Mouse (Mus musculus) forebrain, embryonic 16.5 days (tissue): ENCODE measurements around the gene Ptpn6. TPM values are rescaled to one million over a fixed set of nuclear protein-coding genes. Genes with fewer than 3 reads are reported as not detected.

Experiments used
- ATAC-seq: fragments of 200-750 bp; cut with Nextera tagmentation; 2 replicates; pipeline ENCODE4 v1.8.0; 2017; ENCODE audit warnings: mild to moderate bottlenecking, moderate library complexity
- H3K27ac ChIP-seq: fragments of 300-500 bp; sonication (generic); 2 replicates; pipeline ENCODE4 v1.5.1; 2014; ENCODE audit warnings: low read length, control low read depth
- H3K27me3 ChIP-seq: fragments of 300-500 bp; sonication (generic); replicated peaks from 2 replicates; pipeline ENCODE4 v1.6.1; 2014; ENCODE audit warnings: low read length; ENCODE audit not compliant: control insufficient read depth, insufficient read depth
- H3K36me3 ChIP-seq: fragments of 300-500 bp; sonication (generic); 2 replicates; pipeline ENCODE4 v1.6.1; 2014; ENCODE audit not compliant: control insufficient read depth, insufficient read depth
- H3K4me1 ChIP-seq: fragments of 300-500 bp; sonication (generic); replicated peaks from 2 replicates; pipeline ENCODE4 v1.6.1; 2014; ENCODE audit warnings: low read length; ENCODE audit not compliant: control insufficient read depth, insufficient read depth
- H3K4me2 ChIP-seq: fragments of 300-500 bp; sonication (generic); 2 replicates; pipeline ENCODE4 v1.6.1; 2014; ENCODE audit warnings: mild to moderate bottlenecking, low read length, control low read depth
- H3K4me3 ChIP-seq: fragments of 300-500 bp; sonication (generic); replicated peaks from 2 replicates; pipeline ENCODE4 v1.5.1; 2014; ENCODE audit warnings: mild to moderate bottlenecking, low read length, control low read depth
- H3K9ac ChIP-seq: fragments of 300-500 bp; sonication (generic); replicated peaks from 2 replicates; pipeline ENCODE4 v1.6.1; 2014; ENCODE audit warnings: low read depth, low read length, control low read depth
- H3K9me3 ChIP-seq: fragments of 300-500 bp; sonication (generic); 2 replicates; pipeline ENCODE4 v1.6.1; 2016; ENCODE audit warnings: low read length; ENCODE audit not compliant: control insufficient read depth
- WGBS: fragments of 180-500 bp; shearing (Covaris S2); extraction: QIAGEN DNeasy Blood & Tissue Kit; methylation state at CpG from one replicate; pipeline ENCODE4 v1.1.7; 2014; 5-methylcytosine and 5-hydroxymethylcytosine counted together
- polyA plus RNA-seq: library from polyadenylated mRNA; unstranded; fragments of >200 nt; fragmentation: Nextera tagmentation; extraction: Ambion mirVana; gene quantifications from 2 replicates; pipeline ENCODE4 v1.2.1, GENCODE M21; 2015

Ptpn6 gene
- polyA plus RNA-seq, 1 experiment from 2014 or later, result 3.3 TPM

DNA sequence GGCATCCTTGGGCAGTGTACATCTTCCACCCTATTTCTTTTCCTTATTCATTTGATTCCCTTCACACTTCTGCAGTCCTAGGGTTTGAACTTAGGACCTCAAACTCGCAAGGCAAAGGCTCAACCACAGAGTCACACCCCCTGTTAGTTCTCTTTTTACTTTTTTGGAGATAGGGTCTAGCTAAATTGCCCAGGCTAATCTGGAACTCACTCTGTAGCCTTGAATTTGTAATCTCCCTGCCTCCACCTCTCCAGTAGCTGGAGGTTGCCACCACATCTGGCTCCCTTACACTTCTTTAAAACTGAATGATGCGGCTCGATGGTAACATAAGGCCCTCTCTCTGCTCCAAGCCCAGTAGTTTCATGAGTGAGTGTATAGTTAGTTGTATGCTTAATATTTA is 4.1 kb downstream of the Ptpn6 start:
- Histone ChIP-seq H3K27ac (no peak overlapping the region), H3K4me3 (no peak overlapping the region), H3K9me3 (no peaks in the 10 kb centered on the region), H3K4me1 (peaks cover 10% of the 10 kb centered on the region), H3K27me3 (no peaks in the 10 kb centered on the region), H3K9ac (no peak overlapping the region), H3K4me2 (no peak overlapping the region), H3K36me3 (no peaks in the 10 kb centered on the region)
- no peak for ATAC-seq
- WGBS, result 86% methylated on average over 3 of the region's 3 CpGs

DNA sequence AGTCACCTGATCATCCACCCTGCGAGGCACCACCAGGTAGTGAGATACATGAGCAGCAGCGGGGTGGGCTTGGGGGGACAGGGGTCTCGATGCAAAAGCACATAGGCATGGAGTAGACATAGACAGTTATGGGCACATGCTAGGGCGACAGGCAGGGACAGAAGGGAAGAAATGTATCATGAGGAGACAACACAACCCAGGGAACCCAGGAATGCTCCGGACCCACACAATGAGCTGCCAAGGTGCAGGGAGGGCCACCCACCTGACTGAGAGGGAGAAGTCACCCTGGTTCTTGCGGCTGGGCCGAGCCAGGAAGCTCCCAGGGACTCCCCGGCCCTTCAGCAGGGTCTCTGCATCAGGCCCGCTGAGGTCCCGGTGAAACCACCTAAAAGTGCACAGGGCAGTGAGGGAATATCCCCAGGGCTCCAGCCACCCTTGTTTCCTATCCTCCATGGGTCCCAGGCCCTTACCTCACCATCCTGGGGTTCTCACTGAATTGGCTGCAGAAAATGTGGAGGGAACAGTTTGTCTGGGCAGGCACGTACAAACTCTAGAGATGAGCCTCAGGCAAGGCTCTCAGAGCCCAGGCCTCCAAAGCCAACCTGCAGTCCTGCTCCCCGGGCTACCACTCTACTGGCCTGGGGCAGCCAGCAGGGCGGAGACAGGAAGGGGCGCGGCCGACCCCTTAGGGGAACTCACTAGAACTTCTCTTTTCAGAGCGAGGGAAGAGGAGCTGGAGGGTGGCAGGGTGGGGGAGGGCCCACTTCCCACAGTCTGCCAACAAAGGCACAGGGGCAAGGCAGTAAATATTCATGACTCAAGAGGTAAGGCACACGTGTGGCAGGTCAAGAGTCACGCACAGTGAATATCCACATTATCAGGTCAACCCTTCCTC is 5.8 kb downstream of the Ptpn6 start:
- Histone ChIP-seq H3K27me3 (no peaks in the 10 kb centered on the region), H3K4me1 (no peaks in the 10 kb centered on the region), H3K9ac (no peak overlapping the region), H3K36me3 (no peaks in the 10 kb centered on the region), H3K9me3 (no peaks in the 10 kb centered on the region), H3K4me2 (no peak overlapping the region), H3K4me3 (no peak overlapping the region), H3K27ac (no peak overlapping the region)
- 51% methylated on average over 19 of the region's 19 CpGs for WGBS
- no peak for ATAC-seq

DNA sequence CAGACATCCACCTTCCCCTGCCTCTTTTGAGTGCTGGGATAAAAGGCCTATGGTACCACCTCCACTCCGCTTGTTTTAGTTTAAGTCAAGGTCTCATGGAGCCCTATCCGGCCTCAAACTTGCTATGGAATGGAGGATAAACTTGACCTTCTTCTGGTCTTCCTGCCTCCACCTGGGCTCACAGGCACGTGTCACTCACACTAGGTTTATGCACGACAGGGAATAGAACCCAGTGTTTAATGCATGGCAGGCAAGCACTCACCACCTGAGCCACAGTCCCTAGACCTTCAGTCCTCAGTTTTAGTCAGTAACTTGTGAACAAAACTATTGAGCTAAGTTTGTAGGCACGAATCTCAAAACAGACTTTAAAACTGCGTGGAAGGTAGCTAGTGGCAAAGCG is 7.5 kb downstream of the Ptpn6 start:
- WGBS, result 86% methylated on average over 7 of the region's 7 CpGs
- H3K9me3 ChIP-seq, result no peaks in the 10 kb centered on the region
- no peaks in the 10 kb centered on the region for H3K27me3 ChIP-seq
- no peak overlapping the region for H3K9ac ChIP-seq
- H3K27ac ChIP-seq, result no peak overlapping the region
- H3K4me1 ChIP-seq, result no peaks in the 10 kb centered on the region
- H3K36me3 ChIP-seq, result no peaks in the 10 kb centered on the region
- H3K4me2 ChIP-seq, result no peak overlapping the region
- H3K4me3 ChIP-seq, result no peak overlapping the region
- no peak for ATAC-seq

DNA sequence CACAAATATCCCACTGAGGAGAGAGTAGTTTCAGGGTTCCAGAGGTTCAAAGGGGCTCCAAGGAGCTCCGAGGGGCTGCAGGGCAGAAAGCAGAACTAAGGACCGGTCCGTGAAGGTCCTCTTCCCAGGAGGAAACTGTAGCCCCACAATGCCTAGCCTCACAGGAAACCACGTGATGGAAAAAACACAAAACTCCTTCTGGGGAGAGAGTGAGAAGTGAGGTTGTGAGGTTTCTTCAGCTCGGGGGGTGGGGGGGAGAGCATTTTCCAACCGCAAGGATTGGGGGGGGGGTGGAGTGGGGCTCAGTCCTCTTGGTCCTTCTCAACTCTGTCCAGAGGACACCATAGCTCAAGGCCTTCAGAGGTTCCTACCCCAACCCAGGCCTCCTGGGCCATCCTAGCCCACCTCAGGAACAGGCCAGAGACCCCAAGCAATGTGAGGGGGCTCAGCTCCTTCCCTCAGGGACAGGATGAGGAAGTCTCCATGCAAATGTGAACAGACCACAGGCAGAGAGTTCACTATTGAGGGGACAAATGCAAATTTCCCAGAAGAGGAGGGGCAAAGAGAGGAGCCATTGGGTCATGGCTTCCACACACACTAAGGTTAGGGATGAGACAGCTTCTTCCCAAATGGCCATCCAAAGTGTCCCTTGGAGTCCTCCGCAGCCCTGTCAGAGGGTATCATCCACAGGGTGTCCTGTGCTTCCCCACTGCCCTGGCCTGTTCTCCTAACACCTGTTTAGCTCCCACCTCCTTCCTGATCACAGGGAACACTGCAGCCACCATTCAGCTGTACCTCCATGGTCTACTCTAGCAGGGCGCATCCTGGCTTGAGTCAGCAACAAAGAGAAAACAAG is 8.4 kb downstream of the Ptpn6 start:
- Histone ChIP-seq H3K9me3 (no peaks in the 10 kb centered on the region), H3K4me2 (no peak overlapping the region), H3K9ac (no peak overlapping the region), H3K36me3 (no peaks in the 10 kb centered on the region), H3K4me1 (no peaks in the 10 kb centered on the region), H3K27ac (no peak overlapping the region), H3K27me3 (no peaks in the 10 kb centered on the region), H3K4me3 (no peak overlapping the region)
- WGBS, result 90% methylated on average over 8 of the region's 8 CpGs
- no peak for ATAC-seq

DNA sequence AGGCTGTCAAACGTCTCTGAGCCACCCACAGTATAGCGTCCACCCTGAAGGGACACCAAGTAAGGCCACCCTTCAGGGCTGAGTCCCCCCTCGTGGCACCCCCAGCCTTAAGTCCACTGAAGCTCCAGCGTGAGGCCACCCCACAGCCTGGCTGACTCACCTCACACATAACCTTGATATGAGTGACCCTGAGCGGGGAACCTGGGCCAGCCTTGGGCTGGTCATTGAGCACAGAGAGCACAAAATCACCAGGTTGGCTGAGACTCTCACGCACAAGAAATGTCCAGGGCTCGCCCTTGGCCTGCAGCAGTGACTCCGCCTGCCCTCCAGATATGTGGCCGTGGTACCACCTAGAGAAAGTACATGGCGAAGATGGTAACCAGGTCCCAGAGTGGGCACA is 9.9 kb downstream of the Ptpn6 start:
- no peaks in the 10 kb centered on the region for H3K4me1 ChIP-seq
- H3K4me2 ChIP-seq, result no peak overlapping the region
- no peak for ATAC-seq
- H3K27ac ChIP-seq, result no peak overlapping the region
- 88% methylated on average over 10 of the region's 10 CpGs for WGBS
- no peak overlapping the region for H3K9ac ChIP-seq
- no peak overlapping the region for H3K4me3 ChIP-seq
- no peaks in the 10 kb centered on the region for H3K9me3 ChIP-seq
- no peaks in the 10 kb centered on the region for H3K36me3 ChIP-seq
- no peaks in the 10 kb centered on the region for H3K27me3 ChIP-seq

DNA sequence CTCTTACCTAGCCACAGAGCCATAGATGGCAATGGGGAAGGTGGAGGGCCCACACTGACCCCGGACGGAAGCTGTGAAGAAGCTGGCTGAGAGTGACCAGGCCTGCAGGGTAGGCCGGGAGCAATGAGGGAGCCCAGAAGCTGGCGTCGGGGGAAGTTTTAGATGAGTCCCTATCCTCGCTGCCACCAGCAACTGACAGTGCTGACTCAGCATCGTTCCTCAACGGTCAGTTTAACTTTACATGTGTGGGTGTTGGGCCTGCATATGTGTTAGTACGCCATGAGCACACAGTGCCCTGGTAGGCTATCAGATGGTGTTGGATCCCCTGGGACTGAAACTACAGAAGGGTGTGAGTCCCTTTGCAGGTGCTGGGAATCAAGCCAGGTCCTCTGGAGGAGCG is 14.0 kb downstream of the Ptpn6 start:
- WGBS, result 90% methylated on average over 10 of the region's 10 CpGs
- Histone ChIP-seq H3K27ac (no peak overlapping the region), H3K4me3 (no peak overlapping the region), H3K9ac (no peak overlapping the region), H3K36me3 (no peaks in the 10 kb centered on the region), H3K27me3 (no peaks in the 10 kb centered on the region), H3K9me3 (no peaks in the 10 kb centered on the region), H3K4me1 (no peaks in the 10 kb centered on the region), H3K4me2 (no peak overlapping the region)
- no peak for ATAC-seq

DNA sequence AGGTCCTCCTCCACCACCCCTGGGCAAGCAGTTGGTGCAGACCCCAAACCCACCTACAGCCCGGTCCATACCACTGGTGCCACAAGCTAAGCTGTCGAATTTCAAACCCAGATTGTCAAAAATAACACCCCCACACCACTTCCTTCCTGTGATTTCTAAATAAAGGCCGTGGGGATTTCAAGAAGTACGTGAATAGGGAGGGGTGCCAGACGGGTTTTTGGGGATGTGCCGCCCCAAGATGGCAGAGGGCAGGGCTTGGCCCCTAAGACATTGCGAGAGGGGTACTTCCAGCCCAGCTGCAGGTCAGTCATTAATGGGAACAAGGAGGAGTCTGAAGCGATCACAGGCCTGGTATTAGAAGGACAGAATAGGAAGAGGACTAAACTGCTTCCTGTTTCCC is 15.0 kb downstream of the Ptpn6 start:
- H3K9me3 ChIP-seq, result no peaks in the 10 kb centered on the region
- H3K4me2 ChIP-seq, result no peak overlapping the region
- ATAC-seq, result no peak
- no peak overlapping the region for H3K9ac ChIP-seq
- H3K27me3 ChIP-seq, result no peaks in the 10 kb centered on the region
- 84% methylated on average over 8 of the region's 8 CpGs for WGBS
- no peaks in the 10 kb centered on the region for H3K36me3 ChIP-seq
- no peak overlapping the region for H3K27ac ChIP-seq
- no peak overlapping the region for H3K4me3 ChIP-seq
- H3K4me1 ChIP-seq, result no peaks in the 10 kb centered on the region

DNA sequence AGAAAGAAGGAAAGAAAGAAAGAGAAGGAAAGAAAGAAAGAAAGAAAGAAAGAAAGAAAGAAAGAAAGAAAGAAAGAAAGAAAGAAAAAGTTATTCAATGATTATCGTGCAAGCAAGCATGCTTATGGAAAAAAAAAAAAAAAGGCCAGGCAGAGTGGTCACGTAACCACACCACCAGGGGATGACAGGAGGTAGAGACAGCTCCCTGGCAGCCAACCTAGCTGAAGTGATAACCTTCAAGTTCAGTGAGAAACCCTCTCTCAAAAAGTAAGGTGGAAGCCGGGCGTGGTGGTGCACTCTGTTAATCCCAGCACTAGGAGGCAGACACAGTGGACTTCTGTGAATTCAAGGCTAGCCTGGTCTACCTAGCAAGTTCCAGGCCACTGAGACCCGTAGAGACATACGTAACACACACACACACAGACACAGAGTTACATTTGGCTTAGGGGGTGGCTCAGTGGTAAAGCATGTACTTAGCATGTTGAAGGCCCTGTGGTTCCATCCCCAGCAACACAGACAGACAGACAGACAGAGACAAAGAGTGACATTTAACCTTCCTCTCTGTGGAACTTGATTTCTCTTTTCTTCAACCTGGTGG is 15.5 kb downstream of the Ptpn6 start:
- H3K4me3 ChIP-seq, result no peak overlapping the region
- H3K9me3 ChIP-seq, result no peaks in the 10 kb centered on the region
- WGBS, result 78% methylated on average over 6 of the region's 6 CpGs
- H3K4me1 ChIP-seq, result no peaks in the 10 kb centered on the region
- ATAC-seq, result no peak
- no peak overlapping the region for H3K4me2 ChIP-seq
- H3K9ac ChIP-seq, result no peak overlapping the region
- H3K27ac ChIP-seq, result no peak overlapping the region
- H3K27me3 ChIP-seq, result no peaks in the 10 kb centered on the region
- H3K36me3 ChIP-seq, result no peaks in the 10 kb centered on the region

DNA sequence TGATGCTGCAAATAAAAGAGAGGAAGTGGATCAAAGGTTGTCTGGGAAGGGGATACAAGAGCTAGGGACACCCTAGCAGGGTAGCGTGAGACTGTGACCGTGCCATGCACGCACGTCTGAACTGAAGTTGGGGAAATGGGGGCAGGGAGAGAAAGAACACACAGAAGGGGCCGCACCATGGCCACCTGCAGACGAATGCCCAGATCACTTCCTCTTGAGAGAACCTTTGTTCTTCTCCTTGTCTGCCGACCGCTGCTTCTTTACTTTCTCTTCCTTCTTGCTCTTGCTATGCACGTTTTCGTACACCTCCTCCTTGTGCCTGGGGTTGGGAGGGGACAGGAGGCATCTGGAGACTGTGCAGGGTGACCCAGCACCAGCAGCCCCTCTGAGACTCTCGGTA is 17.6 kb downstream of the Ptpn6 start:
- 61% methylated on average over 11 of the region's 11 CpGs for WGBS
- no peak overlapping the region for H3K27ac ChIP-seq
- no peaks in the 10 kb centered on the region for H3K27me3 ChIP-seq
- no peak for ATAC-seq
- no peak overlapping the region for H3K9ac ChIP-seq
- no peak overlapping the region for H3K4me3 ChIP-seq
- no peak overlapping the region for H3K4me2 ChIP-seq
- H3K4me1 ChIP-seq, result no peaks in the 10 kb centered on the region
- H3K36me3 ChIP-seq, result peaks cover 11% of the 10 kb centered on the region
- H3K9me3 ChIP-seq, result no peaks in the 10 kb centered on the region
